Comparison of ENCODE assay signal across 15 mouse cellular contexts in genomic region chr12:45563325-45564030, GRCm38 (mm10).
DNase-seq lines count a peak whose midpoint lies in the region; ATAC-seq lines count a peak whose summit lies in the region.
"Had no signal": no experiment of that assay in that cellular context is flagged by ENCODE, and none has a peak within 500 bp of the region (broad histone marks: within the 10 kb centered on the region; RNA-seq: fewer than 3 reads in every experiment).

No protein-coding gene starts in this region.

- no peak overlapping the region for H3K4me3 ChIP-seq in kidney, embryonic 15.5 days (replicated peaks)
- H3K4me3 ChIP-seq in forebrain, embryonic 16.5 days (replicated peaks; ENCODE audit: low read length), result no peak overlapping the region
- H3K4me3 ChIP-seq in midbrain, embryonic 10.5 days, result no peak overlapping the region
- H3K4me3 ChIP-seq in neural tube, embryonic 15.5 days (replicated peaks), result no peak overlapping the region
- H3K4me3 ChIP-seq: heart, embryonic 13.5 days; lung, embryonic 15.5 days; megakaryocyte, embryonic 14.5 days; stomach, embryonic 15.5 days had no signal

- WGBS in kidney, embryonic 15.5 days, result 59% methylated on average over 13 of the region's 13 CpGs
- 46% methylated on average over 13 of the region's 13 CpGs for WGBS in forebrain, embryonic 16.5 days
- 72% methylated on average over 13 of the region's 13 CpGs for WGBS in midbrain, embryonic 10.5 days
- 34% methylated on average over 13 of the region's 13 CpGs for WGBS in neural tube, embryonic 15.5 days

- H3K9ac ChIP-seq in kidney, embryonic 15.5 days, result no peak overlapping the region
- no peak overlapping the region for H3K9ac ChIP-seq in forebrain, embryonic 16.5 days (replicated peaks; ENCODE audit: low read depth, low read length)
- no peak overlapping the region for H3K9ac ChIP-seq in neural tube, embryonic 15.5 days (replicated peaks)
- H3K9ac ChIP-seq: heart, embryonic 13.5 days; lung, embryonic 15.5 days; stomach, embryonic 15.5 days had no signal

- no peaks in the 10 kb centered on the region for H3K9me3 ChIP-seq in kidney, embryonic 15.5 days (replicated peaks)
- H3K9me3 ChIP-seq in forebrain, embryonic 16.5 days (ENCODE audit: control insufficient read depth, low read length), result no peaks in the 10 kb centered on the region
- H3K9me3 ChIP-seq in midbrain, embryonic 10.5 days (replicated peaks), result no peaks in the 10 kb centered on the region
- H3K9me3 ChIP-seq in neural tube, embryonic 15.5 days (replicated peaks), result no peaks in the 10 kb centered on the region
- H3K9me3 ChIP-seq: heart, embryonic 13.5 days; lung, embryonic 15.5 days; megakaryocyte, embryonic 14.5 days; stomach, embryonic 15.5 days had no signal

- H3K4me2 ChIP-seq in kidney, embryonic 15.5 days, result no peak overlapping the region
- H3K4me2 ChIP-seq in forebrain, embryonic 16.5 days (ENCODE audit: low read length), result no peak overlapping the region
- no peak overlapping the region for H3K4me2 ChIP-seq in neural tube, embryonic 15.5 days
- H3K4me2 ChIP-seq: heart, embryonic 13.5 days; lung, embryonic 15.5 days; stomach, embryonic 15.5 days had no signal

- no peaks in the 10 kb centered on the region for H3K36me3 ChIP-seq in kidney, embryonic 15.5 days
- H3K36me3 ChIP-seq in forebrain, embryonic 16.5 days (ENCODE audit: control insufficient read depth, insufficient read depth), result no peaks in the 10 kb centered on the region
- H3K36me3 ChIP-seq in midbrain, embryonic 10.5 days, result no peaks in the 10 kb centered on the region
- H3K36me3 ChIP-seq in neural tube, embryonic 15.5 days, result no peaks in the 10 kb centered on the region
- H3K36me3 ChIP-seq: heart, embryonic 13.5 days; lung, embryonic 15.5 days; stomach, embryonic 15.5 days had no signal

- H3K4me1 ChIP-seq in kidney, embryonic 15.5 days, result no peaks in the 10 kb centered on the region
- peaks cover 17% of the 10 kb centered on the region for H3K4me1 ChIP-seq in forebrain, embryonic 16.5 days (replicated peaks; ENCODE audit: control insufficient read depth, insufficient read depth, low read length)
- peaks cover 22% of the 10 kb centered on the region for H3K4me1 ChIP-seq in midbrain, embryonic 10.5 days
- H3K4me1 ChIP-seq in neural tube, embryonic 15.5 days, result peaks cover 27% of the 10 kb centered on the region
- H3K4me1 ChIP-seq: heart, embryonic 13.5 days; lung, embryonic 15.5 days; megakaryocyte, embryonic 14.5 days; stomach, embryonic 15.5 days had no signal

- 0 out of 2 replicates have a peak, but pooled peaks cover 4% of the 10 kb centered on the region for H3K27me3 ChIP-seq in kidney, embryonic 15.5 days
- no peaks in the 10 kb centered on the region for H3K27me3 ChIP-seq in forebrain, embryonic 16.5 days (replicated peaks; ENCODE audit: control insufficient read depth, insufficient read depth, low read length)
- no peaks in the 10 kb centered on the region for H3K27me3 ChIP-seq in midbrain, embryonic 10.5 days (ENCODE audit: low read depth, poor library complexity, severe bottlenecking)
- no peaks in the 10 kb centered on the region for H3K27me3 ChIP-seq in neural tube, embryonic 15.5 days (replicated peaks)
- H3K27me3 ChIP-seq: heart, embryonic 13.5 days; lung, embryonic 15.5 days; megakaryocyte, embryonic 14.5 days; stomach, embryonic 15.5 days had no signal

- intact Hi-C loops in gastrocnemius, postnatal 36 days (cut with DNase I), result no loop called here

- DNase-seq in kidney, adult 11 months, result no peak
- DNase-seq in midbrain, embryonic 10.5 days (ENCODE audit: low spot score), result no peak
- no peak for DNase-seq in layer of hippocampus, postnatal 36 days
- no peak for DNase-seq in thymus, postnatal 4 days
- no peak for DNase-seq in gastrocnemius, postnatal 36 days
- DNase-seq: cerebellum, adult 18-20 months had no signal

- peak; percentile 33; the same call in 1 of the 2 replicates for ATAC-seq in kidney, embryonic 15.5 days (replicated peaks; ENCODE audit: low FRiP score)
- ATAC-seq in forebrain, embryonic 16.5 days, result peak; percentile 73
- ATAC-seq in neural tube, embryonic 15.5 days (ENCODE audit: low FRiP score), result peak; percentile 57
- ATAC-seq: activated CD4-positive, CD25-positive, alpha-beta regulatory T cell, adult 4 months had no signal

- no peak overlapping the region for H3K27ac ChIP-seq in kidney, embryonic 15.5 days
- no peak overlapping the region for H3K27ac ChIP-seq in forebrain, embryonic 16.5 days (ENCODE audit: low read length)
- peak overlapping the region; percentile 66; the same call in 1 of the 2 replicates for H3K27ac ChIP-seq in midbrain, embryonic 10.5 days (replicated peaks)
- peak overlapping the region; percentile 82 for H3K27ac ChIP-seq in neural tube, embryonic 15.5 days (replicated peaks)
- H3K27ac ChIP-seq: heart, embryonic 13.5 days; kidney, postnatal 0 days; lung, embryonic 15.5 days; stomach, embryonic 15.5 days had no signal

Comparison
In these comparisons a context has a peak if more than half of its experiments do, and no peak if none do; other contexts are left out.
1. H3K27ac ChIP-seq: peak in midbrain, embryonic 10.5 days (single experiment) and neural tube, embryonic 15.5 days (single experiment); none in kidney, embryonic 15.5 days (single experiment) and forebrain, embryonic 16.5 days (single experiment).
2. Peak in every context shown above with its lines, with median percentiles within 50 percentile points of each other: ATAC-seq.